Mouse (Mus musculus): ENCODE measurements around the gene Pakap.

- TF ChIP-seq CTCF (IDR thresholded peaks at IDR 0.05; ENCODE audit: low read depth, low read length): no peak
- TF ChIP-seq POLR2A (IDR thresholded peaks at IDR 0.05; ENCODE audit: extremely low read depth, insufficient read depth, low read length): no peak
Measured at GRCm38 (mm10) chr4:57534232-57534631, 33.7 kb upstream of the Pakap start.

All from liver, adult 2 months (tissue).